Mouse (Mus musculus): ENCODE results near the gene Cdc14b. TPM values are rescaled to one million over a fixed set of nuclear protein-coding genes. Genes with fewer than 3 reads are reported as not detected.

The Cdc14b gene
- polyA plus RNA-seq (2016; fragmentation: Nextera tagmentation; extraction: Ambion mirVana), result 11.2 and 16.3 TPM in 2 replicates

DNA sequence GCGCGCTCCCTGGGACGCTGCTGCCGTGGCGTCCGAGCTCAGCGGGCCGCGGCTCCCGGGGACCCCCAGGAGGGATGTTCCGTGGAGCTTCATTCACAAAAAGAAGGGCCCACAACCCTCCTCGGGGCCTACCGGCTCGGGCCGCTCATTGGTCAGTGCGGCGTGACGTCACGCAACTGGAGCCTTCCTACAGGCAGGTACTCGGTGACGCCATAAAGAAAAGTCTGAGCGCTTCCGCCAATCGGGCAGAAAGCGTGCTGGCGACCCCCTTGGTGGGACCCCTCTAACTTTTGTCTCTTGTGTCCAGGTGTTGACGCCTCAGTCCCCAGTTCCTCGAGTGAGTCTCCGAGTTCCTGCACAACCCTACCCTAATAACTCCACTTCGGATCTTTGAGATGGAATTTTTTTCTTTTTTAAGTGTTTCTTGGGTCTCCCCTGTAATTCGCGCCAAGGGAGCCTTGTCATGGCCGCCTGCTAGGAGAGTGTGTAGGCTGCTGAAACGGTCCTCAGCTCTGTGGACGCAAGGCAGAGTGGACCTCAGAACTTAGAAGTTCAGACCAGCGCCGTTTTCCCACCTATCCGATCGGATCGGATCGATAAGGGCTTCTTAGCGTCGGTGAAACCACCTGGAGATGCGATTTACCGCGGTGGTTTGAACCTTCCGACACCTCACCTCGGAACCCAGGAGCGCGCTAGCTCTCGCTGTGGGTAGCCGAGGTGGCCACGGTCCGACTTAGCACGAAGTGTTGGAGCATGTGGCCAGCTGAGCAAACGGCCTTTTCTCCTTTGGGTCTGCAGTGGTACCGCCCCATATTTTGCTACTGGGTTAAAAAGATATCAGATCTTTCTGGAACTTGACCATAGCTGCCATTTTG is at the start of gene Cdc14b:
Gene Cdc14b, minus strand, starts transcription at position 412 of the 875 bp plus-strand sequence.
- peaks cover 23% of the 10 kb centered on the region for H3K27me3 ChIP-seq (ENCODE audit: insufficient read depth, poor library complexity, severe bottlenecking)
- DNase-seq (ENCODE audit: low spot score), result peak; percentile 93
- peak within 1 kb of the TSS; percentile 91 for H3K27ac ChIP-seq
- WGBS, result 1% methylated on average over 57 of the region's 57 CpGs
- H3K4me3 ChIP-seq, result peak within 1 kb of the TSS; percentile 85
- H3K4me1 ChIP-seq (replicated peaks), result peaks cover 23% of the 10 kb centered on the region
- H3K9me3 ChIP-seq, result no peaks in the 10 kb centered on the region
- no peaks in the 10 kb centered on the region for H3K36me3 ChIP-seq

DNA sequence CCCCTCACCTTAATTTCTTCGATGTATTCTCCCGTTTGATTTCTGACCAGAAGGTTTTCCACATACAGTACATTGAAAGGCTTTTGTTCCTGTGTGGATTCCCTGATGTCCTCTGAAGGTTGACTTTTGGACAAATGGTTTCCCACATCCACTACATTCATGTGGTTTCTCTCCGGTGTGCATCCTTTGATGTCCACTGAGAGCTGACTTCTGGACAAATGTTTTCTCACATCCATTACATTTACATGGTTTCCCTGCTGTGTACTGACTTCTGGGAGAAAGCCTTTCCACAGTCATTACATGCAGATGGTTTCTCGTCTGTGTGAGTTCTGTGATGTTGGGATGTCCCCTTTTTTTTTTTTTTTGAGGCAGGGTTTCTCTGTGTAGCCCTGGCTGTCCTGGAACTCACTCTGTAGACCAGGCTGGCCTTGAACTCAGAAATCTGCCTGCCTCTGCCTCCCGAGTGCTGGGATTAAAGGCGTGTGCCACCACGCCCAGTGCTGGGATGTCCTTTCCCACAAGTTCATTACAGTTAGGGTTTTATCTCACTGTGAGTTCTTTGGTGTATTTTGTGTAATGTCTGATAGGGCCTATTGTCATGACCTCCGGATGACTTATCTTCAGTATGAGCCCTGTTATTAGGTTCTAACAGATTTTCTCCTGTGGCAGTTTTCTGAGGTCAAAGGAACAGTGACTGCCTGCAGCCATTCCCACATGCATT is 47.6 kb upstream of the Cdc14b start:
- Histone ChIP-seq H3K27ac (no peak overlapping the region), H3K9me3 (no peaks in the 10 kb centered on the region), H3K4me3 (no peak overlapping the region), H3K27me3 (ENCODE audit: insufficient read depth, poor library complexity, severe bottlenecking) (no peaks in the 10 kb centered on the region), H3K36me3 (no peaks in the 10 kb centered on the region), H3K4me1 (replicated peaks) (no peaks in the 10 kb centered on the region)
- WGBS, result 84% methylated on average over 8 of the region's 8 CpGs
- no peak for DNase-seq (ENCODE audit: low spot score)

- DNase-seq (ENCODE audit: low spot score), result no peak
- 84% methylated on average over 8 of the region's 8 CpGs for WGBS
- H3K27me3 ChIP-seq (ENCODE audit: insufficient read depth, poor library complexity, severe bottlenecking), result no peaks in the 10 kb centered on the region
- H3K36me3 ChIP-seq, result no peaks in the 10 kb centered on the region
- no peaks in the 10 kb centered on the region for H3K4me1 ChIP-seq (replicated peaks)
- no peak overlapping the region for H3K27ac ChIP-seq
- no peak overlapping the region for H3K4me3 ChIP-seq
- no peaks in the 10 kb centered on the region for H3K9me3 ChIP-seq
These were observed 45.2 kb upstream of the Cdc14b start for GRCm38 (mm10) chr13:64320334-64320733.

GRCm38 (mm10) chr13:64319782-64320181 is 44.7 kb upstream of the Cdc14b start:
- no peaks in the 10 kb centered on the region for H3K9me3 ChIP-seq
- no peak overlapping the region for H3K27ac ChIP-seq
- H3K4me3 ChIP-seq, result no peak overlapping the region
- no peak for DNase-seq (ENCODE audit: low spot score)
- no peaks in the 10 kb centered on the region for H3K4me1 ChIP-seq (replicated peaks)
- no peaks in the 10 kb centered on the region for H3K36me3 ChIP-seq
- H3K27me3 ChIP-seq (ENCODE audit: insufficient read depth, poor library complexity, severe bottlenecking), result no peaks in the 10 kb centered on the region

DNA sequence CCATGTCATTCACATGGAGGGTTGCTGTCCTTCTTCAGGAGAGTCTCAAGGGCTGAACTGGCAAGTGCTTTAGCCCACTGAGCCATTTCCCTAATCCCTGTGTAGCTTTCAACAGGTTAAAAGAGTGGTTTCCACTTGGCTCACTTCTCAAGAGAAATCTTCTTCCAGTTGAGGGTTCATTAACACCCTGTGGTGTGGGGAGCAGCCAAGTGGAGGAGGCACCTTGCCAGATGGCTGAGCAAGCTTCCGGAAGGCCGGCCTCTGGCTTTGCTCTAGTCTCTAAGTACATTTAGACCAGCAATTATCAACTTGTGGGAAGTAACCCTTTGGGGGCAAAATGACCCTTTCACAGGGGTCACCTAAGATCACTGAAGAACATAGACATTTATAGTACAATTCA is 43.3 kb upstream of the Cdc14b start:
- Histone ChIP-seq H3K9me3 (no peaks in the 10 kb centered on the region), H3K27ac (no peak overlapping the region), H3K4me3 (no peak overlapping the region), H3K27me3 (ENCODE audit: insufficient read depth, poor library complexity, severe bottlenecking) (no peaks in the 10 kb centered on the region), H3K36me3 (no peaks in the 10 kb centered on the region), H3K4me1 (replicated peaks) (no peaks in the 10 kb centered on the region)
- no peak for DNase-seq (ENCODE audit: low spot score)
- WGBS, result 88% methylated on average over 2 of the region's 2 CpGs

- Histone ChIP-seq H3K27me3 (ENCODE audit: insufficient read depth, poor library complexity, severe bottlenecking) (no peaks in the 10 kb centered on the region), H3K4me3 (no peak overlapping the region), H3K4me1 (replicated peaks) (peaks cover 10% of the 10 kb centered on the region), H3K27ac (no peak overlapping the region), H3K36me3 (no peaks in the 10 kb centered on the region), H3K9me3 (no peaks in the 10 kb centered on the region)
- DNase-seq (ENCODE audit: low spot score), result no peak
- 2% methylated on average over 3 of the region's 3 CpGs for WGBS
These were observed 40.5 kb upstream of the Cdc14b start for GRCm38 (mm10) chr13:64315483-64316050.

DNA sequence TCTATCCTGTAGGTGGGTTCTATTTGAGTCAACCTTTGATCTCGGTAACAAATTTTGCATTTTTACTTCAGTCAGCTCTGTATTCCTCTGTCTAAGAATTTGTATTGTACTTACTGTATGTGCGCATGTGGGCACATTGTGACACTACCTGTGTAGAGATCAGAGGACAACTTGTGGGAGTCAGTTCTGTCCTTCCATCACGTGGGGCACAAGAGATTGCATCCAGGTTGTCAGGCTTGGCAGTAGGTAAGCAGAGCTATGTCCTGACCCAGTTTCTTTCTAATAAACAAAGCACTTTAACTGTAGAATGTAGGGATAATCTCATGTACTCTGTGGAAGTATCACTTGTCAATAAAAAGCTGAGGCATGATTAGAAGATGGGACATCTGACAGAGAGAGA is 39.0 kb upstream of the Cdc14b start:
- 71% methylated on average over 3 of the region's 3 CpGs for WGBS
- Histone ChIP-seq H3K9me3 (no peaks in the 10 kb centered on the region), H3K4me3 (no peak overlapping the region), H3K4me1 (replicated peaks) (peaks cover 10% of the 10 kb centered on the region), H3K36me3 (no peaks in the 10 kb centered on the region), H3K27me3 (ENCODE audit: insufficient read depth, poor library complexity, severe bottlenecking) (no peaks in the 10 kb centered on the region), H3K27ac (no peak overlapping the region)
- no peak for DNase-seq (ENCODE audit: low spot score)

GRCm38 (mm10) chr13:64312916-64313289 is 37.8 kb upstream of the Cdc14b start:
- no peaks in the 10 kb centered on the region for H3K27me3 ChIP-seq (ENCODE audit: insufficient read depth, poor library complexity, severe bottlenecking)
- no peaks in the 10 kb centered on the region for H3K9me3 ChIP-seq
- H3K4me3 ChIP-seq, result peak overlapping the region; percentile 72
- WGBS, result 2% methylated on average over 2 of the region's 2 CpGs
- H3K36me3 ChIP-seq, result peaks cover 3% of the 10 kb centered on the region
- no peak for DNase-seq (ENCODE audit: low spot score)
- peaks cover 10% of the 10 kb centered on the region for H3K4me1 ChIP-seq (replicated peaks)
- peak overlapping the region; percentile 92 for H3K27ac ChIP-seq

DNA sequence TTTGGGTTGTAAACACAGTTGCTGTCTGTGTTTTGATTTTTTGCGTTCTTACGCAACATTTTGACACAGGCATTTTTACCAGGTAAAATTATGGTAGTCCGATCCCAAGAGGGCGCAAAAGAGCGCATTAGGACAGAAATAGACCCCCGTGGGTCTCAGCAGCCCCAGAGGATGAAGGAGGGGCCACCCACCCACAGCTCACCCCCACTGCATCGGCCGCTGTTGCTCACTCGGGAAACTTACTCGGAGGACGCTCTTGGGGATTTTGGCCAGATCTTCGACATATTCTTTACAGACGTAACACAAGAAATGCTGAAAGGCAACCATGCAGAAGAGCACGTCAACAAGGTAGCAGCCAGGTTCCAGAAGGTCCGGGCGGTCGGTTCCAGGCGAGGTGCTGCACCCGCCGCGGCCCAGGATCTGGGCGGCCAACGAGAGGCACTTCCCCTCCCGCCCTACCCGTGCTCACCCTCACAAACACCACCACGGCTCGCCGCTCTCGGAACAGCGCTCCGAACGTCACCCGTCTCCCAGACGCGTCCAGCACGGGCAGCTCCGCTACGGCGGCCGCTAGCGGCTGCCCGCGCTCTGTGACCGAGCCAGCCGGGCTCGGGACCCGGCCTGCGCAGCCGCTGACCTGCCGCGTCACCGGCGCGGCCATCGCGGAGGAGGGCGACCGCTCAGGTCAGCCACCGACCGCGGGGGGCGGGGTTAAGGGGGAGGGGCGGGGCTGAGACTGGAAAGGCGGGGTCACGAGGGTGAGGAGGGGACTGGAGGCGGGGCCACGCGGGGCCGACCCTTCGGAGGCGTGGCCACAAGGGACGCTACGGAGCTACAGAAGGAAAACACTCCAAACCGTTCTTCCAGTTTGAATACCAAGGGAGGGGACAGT is 37.2 kb upstream of the Cdc14b start, which contains the start of gene Aaed1:
Gene Aaed1, minus strand, starts transcription at position 687 of the 892 bp plus-strand sequence.
- WGBS, result under 1% methylated on average over 74 of the region's 74 CpGs
- Histone ChIP-seq H3K27ac (peak within 1 kb of the TSS; percentile 92), H3K4me3 (peak within 1 kb of the TSS; percentile 72)

DNA sequence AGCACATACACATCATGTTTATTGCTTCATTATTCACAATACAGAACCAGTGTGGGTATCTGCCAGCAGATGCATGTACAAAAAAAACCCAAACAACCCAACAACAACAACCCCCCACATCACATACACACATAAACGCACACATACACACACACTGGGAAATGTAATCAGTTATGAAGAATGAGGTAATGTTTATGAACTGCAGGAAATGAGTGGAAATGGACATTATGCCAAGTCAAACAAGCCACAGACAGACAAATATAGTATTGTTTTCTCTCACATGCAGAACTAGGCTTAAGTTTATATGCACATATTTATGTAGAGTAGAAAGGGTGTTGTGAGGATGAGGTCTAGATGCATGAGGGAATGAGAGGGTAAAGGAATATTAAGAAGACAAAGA is 36.2 kb upstream of the Cdc14b start:
- H3K4me3 ChIP-seq, result peak overlapping the region; percentile 72
- no peaks in the 10 kb centered on the region for H3K9me3 ChIP-seq
- WGBS, result 92% methylated on average over 1 of the region's 1 CpGs
- no peaks in the 10 kb centered on the region for H3K27me3 ChIP-seq (ENCODE audit: insufficient read depth, poor library complexity, severe bottlenecking)
- peaks cover 10% of the 10 kb centered on the region for H3K4me1 ChIP-seq (replicated peaks)
- H3K36me3 ChIP-seq, result peaks cover 11% of the 10 kb centered on the region
- no peak overlapping the region for H3K27ac ChIP-seq
- DNase-seq (ENCODE audit: low spot score), result no peak

More for the DNA sequence above, 37.2 kb upstream of the Cdc14b start, which contains the start of gene Aaed1:
- DNase-seq (ENCODE audit: low spot score), result peak; percentile 97
- Histone ChIP-seq H3K9me3 (no peaks in the 10 kb centered on the region), H3K27me3 (ENCODE audit: insufficient read depth, poor library complexity, severe bottlenecking) (no peaks in the 10 kb centered on the region), H3K36me3 (peaks cover 9% of the 10 kb centered on the region), H3K4me1 (replicated peaks) (peaks cover 10% of the 10 kb centered on the region)

GRCm38 (mm10) chr13:64310585-64310984 is 35.5 kb upstream of the Cdc14b start:
- 85% methylated on average over 6 of the region's 6 CpGs for WGBS
- H3K4me1 ChIP-seq (replicated peaks), result peaks cover 10% of the 10 kb centered on the region

GRCm38 (mm10) chr13:64309842-64310241 is 34.8 kb upstream of the Cdc14b start:
- Histone ChIP-seq H3K27ac (no peak overlapping the region), H3K27me3 (ENCODE audit: insufficient read depth, poor library complexity, severe bottlenecking) (no peaks in the 10 kb centered on the region), H3K9me3 (no peaks in the 10 kb centered on the region), H3K4me1 (replicated peaks) (peaks cover 10% of the 10 kb centered on the region), H3K4me3 (no peak overlapping the region), H3K36me3 (peaks cover 11% of the 10 kb centered on the region)
- DNase-seq (ENCODE audit: low spot score), result no peak
- 89% methylated on average over 11 of the region's 11 CpGs for WGBS

More at GRCm38 (mm10) chr13:64310585-64310984, 35.5 kb upstream of the Cdc14b start:
- H3K9me3 ChIP-seq, result no peaks in the 10 kb centered on the region
- no peak overlapping the region for H3K27ac ChIP-seq
- H3K4me3 ChIP-seq, result no peak overlapping the region
- no peaks in the 10 kb centered on the region for H3K27me3 ChIP-seq (ENCODE audit: insufficient read depth, poor library complexity, severe bottlenecking)
- peaks cover 11% of the 10 kb centered on the region for H3K36me3 ChIP-seq
- no peak for DNase-seq (ENCODE audit: low spot score)
